Mouse (Mus musculus) lung, postnatal 0 days (tissue): ENCODE data around the gene 2310033P09Rik. TPM values are rescaled to one million over a fixed set of nuclear protein-coding genes. Genes with fewer than 3 reads are reported as not detected.

Source experiments
- ATAC-seq: fragments of 200-750 bp; cut with Nextera tagmentation; 2 replicates; pipeline ENCODE4 v1.8.0; 2017; ENCODE audit warnings: moderate library complexity
- DNase-seq: peaks from one replicate; pipeline ENCODE4 v3.0.0-alpha.2; 2016; ENCODE audit warnings: low spot score
- H3K27ac ChIP-seq: fragments of 300-500 bp; sonication (generic); 2 replicates; pipeline ENCODE4 v1.5.1; 2014; ENCODE audit warnings: antibody characterized with exemption, mild to moderate bottlenecking, low read length, mixed read lengths
- H3K27me3 ChIP-seq: fragments of 300-500 bp; sonication (generic); replicated peaks from 2 replicates; pipeline ENCODE4 v1.6.1; 2014; ENCODE audit warnings: low read length, mixed read lengths; ENCODE audit not compliant: insufficient read depth
- H3K36me3 ChIP-seq: fragments of 300-500 bp; sonication (generic); 2 replicates; pipeline ENCODE4 v1.6.1; 2014; ENCODE audit warnings: low read length, mixed read lengths; ENCODE audit not compliant: insufficient read depth
- H3K4me1 ChIP-seq: fragments of 300-500 bp; sonication (generic); 2 replicates; pipeline ENCODE4 v1.6.1; 2014; ENCODE audit warnings: antibody characterized with exemption, low read depth, low read length, mixed read lengths; ENCODE audit not compliant: insufficient read depth
- H3K4me2 ChIP-seq: fragments of 300-500 bp; sonication (generic); replicated peaks from 2 replicates; pipeline ENCODE4 v1.6.1; 2014; ENCODE audit warnings: low read depth, mild to moderate bottlenecking, low read length, moderate library complexity, mixed read lengths
- H3K4me3 ChIP-seq: fragments of 300-500 bp; sonication (generic); 2 replicates; pipeline ENCODE4 v1.5.1; 2014; ENCODE audit warnings: low read depth, low read length
- H3K9ac ChIP-seq: fragments of 300-500 bp; sonication (generic); replicated peaks from 2 replicates; pipeline ENCODE4 v1.6.1; 2014; ENCODE audit warnings: low read depth, mild to moderate bottlenecking
- H3K9me3 ChIP-seq: fragments of 300-500 bp; sonication (generic); 2 replicates; pipeline ENCODE4 v1.6.1; 2016; ENCODE audit warnings: low read length, mixed read lengths
- CTCF ChIP-seq: IDR thresholded peaks from 2 replicates; pipeline ENCODE4 v1.5.1; 2016; ENCODE audit warnings: antibody characterized with exemption, mild to moderate bottlenecking
- EP300 ChIP-seq: IDR thresholded peaks from 2 replicates; pipeline ENCODE4 v1.6.1; 2016; ENCODE audit warnings: antibody characterized with exemption, mild to moderate bottlenecking, control low read depth
- WGBS: fragments of 180-500 bp; shearing (Covaris S2); extraction: QIAGEN DNeasy Blood & Tissue Kit; methylation state at CpG from one replicate; pipeline ENCODE4 v1.1.7; 2014; 5-methylcytosine and 5-hydroxymethylcytosine counted together
- polyA plus RNA-seq: library from polyadenylated mRNA; unstranded; fragments of >200 nt; fragmentation: Nextera tagmentation; extraction: Ambion mirVana; gene quantifications from 2 replicates; pipeline ENCODE4 v1.2.1, GENCODE M21; 2015

2310033P09Rik gene
- polyA plus RNA-seq = 32.9 and 34.8 TPM in 2 replicates

GRCm38 (mm10) chr11:59208153-59208831 is at the start of gene 2310033P09Rik:
Gene 2310033P09Rik, plus strand, starts transcription at chr11:59208321.
- H3K4me2 ChIP-seq = peak within 1 kb of the TSS; percentile 84
- H3K4me1 ChIP-seq = peaks cover 5% of the 10 kb centered on the region; the same call in 1 of the 2 replicates
- H3K27ac ChIP-seq = peak within 1 kb of the TSS; percentile 97
- peak within 1 kb of the TSS; percentile 89 for H3K4me3 ChIP-seq
- peak; percentile 90 for ATAC-seq
- WGBS = under 1% methylated on average over 64 of the region's 67 CpGs
- peak; percentile 96 for DNase-seq
- H3K36me3 ChIP-seq = peaks cover 24% of the 10 kb centered on the region; the same call in 1 of the 2 replicates
- H3K9me3 ChIP-seq = no peaks in the 10 kb centered on the region
- TF ChIP-seq CTCF (no peak; the same call in 1 of the 2 replicates), EP300 (no peak)
- H3K27me3 ChIP-seq = no peaks in the 10 kb centered on the region
- peak within 1 kb of the TSS; percentile 87 for H3K9ac ChIP-seq

DNA sequence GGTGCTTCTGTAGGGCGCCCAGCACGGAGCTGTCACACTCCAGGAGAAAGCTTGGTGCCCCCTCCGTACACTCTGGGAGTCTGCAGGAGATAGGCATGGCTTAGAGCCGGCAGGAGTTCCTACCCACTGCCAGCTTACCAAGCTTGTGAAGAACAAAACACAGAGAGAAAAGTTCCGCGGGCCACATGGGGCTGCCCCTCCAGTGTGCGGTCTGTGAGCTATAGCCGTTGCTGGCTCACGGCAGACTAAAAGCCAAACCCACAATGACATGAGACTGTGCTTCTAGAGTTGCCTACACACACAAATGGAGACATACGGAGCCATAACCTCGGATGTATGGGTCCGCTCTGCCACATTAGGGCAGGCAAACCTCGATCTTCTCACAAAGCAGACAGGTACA is 49.0 kb upstream of the 2310033P09Rik start:
- ATAC-seq (no peak), DNase-seq (no peak)
- peaks cover 12% of the 10 kb centered on the region for H3K4me1 ChIP-seq
- H3K36me3 ChIP-seq = peaks cover 8% of the 10 kb centered on the region; the same call in 1 of the 2 replicates
- H3K9me3 ChIP-seq = no peaks in the 10 kb centered on the region
- no peak overlapping the region for H3K9ac ChIP-seq
- no peaks in the 10 kb centered on the region for H3K27me3 ChIP-seq
- H3K4me2 ChIP-seq = no peak overlapping the region
- H3K4me3 ChIP-seq = no peak overlapping the region
- no peak overlapping the region for H3K27ac ChIP-seq
- WGBS = 94% methylated on average over 13 of the region's 13 CpGs
- TF ChIP-seq CTCF (no peak), EP300 (no peak)

DNA sequence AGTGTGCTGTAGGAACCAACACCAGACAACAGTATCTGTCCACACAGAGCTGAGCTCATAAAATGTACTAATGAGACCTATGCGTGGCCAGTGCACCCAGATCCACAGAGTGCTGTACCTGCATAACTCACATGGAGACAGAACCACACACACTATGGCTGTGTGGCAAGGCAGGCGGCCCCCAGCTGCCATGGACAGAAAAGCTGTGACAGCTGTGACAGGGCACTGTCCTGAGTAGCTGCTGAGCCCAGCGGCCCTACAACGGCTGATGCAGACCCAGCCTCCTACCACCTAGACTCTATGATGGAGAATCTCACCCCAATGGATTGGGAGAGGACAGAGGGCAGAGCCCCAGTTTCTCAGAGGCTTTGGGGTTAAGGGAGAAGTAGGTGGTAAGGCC is 48.6 kb upstream of the 2310033P09Rik start:
- ATAC-seq (no peak), DNase-seq (no peak)
- H3K36me3 ChIP-seq = peaks cover 8% of the 10 kb centered on the region; the same call in 1 of the 2 replicates
- no peak for TF ChIP-seq CTCF
- TF ChIP-seq EP300 = no peak
- H3K27me3 ChIP-seq = no peaks in the 10 kb centered on the region
- H3K4me1 ChIP-seq = peaks cover 15% of the 10 kb centered on the region
- no peak overlapping the region for H3K4me2 ChIP-seq
- H3K27ac ChIP-seq = no peak overlapping the region
- no peak overlapping the region for H3K4me3 ChIP-seq
- 84% methylated on average over 4 of the region's 4 CpGs for WGBS
- H3K9me3 ChIP-seq = no peaks in the 10 kb centered on the region
- H3K9ac ChIP-seq = no peak overlapping the region

- WGBS = 66% methylated on average over 5 of the region's 5 CpGs
Observed at GRCm38 (mm10) chr11:59161398-59161797, 46.7 kb upstream of the 2310033P09Rik start.

GRCm38 (mm10) chr11:59162443-59163254 is 45.5 kb upstream of the 2310033P09Rik start:
- 0 out of 2 replicates have a peak overlapping the region, but pooled peaks have one; percentile 16 for H3K9ac ChIP-seq
- H3K27ac ChIP-seq = peak overlapping the region; percentile 100
- no peak for ATAC-seq
- peak overlapping the region; percentile 60 for H3K4me2 ChIP-seq
- H3K36me3 ChIP-seq = peaks cover 8% of the 10 kb centered on the region; the same call in 1 of the 2 replicates
- DNase-seq = no peak
- no peaks in the 10 kb centered on the region for H3K9me3 ChIP-seq
- peak overlapping the region; percentile 60 for H3K4me3 ChIP-seq
- no peaks in the 10 kb centered on the region for H3K27me3 ChIP-seq
- peaks cover 15% of the 10 kb centered on the region for H3K4me1 ChIP-seq
- WGBS = 47% methylated on average over 9 of the region's 9 CpGs
- TF ChIP-seq CTCF (no peak), EP300 (no peak)

More at GRCm38 (mm10) chr11:59161398-59161797, 46.7 kb upstream of the 2310033P09Rik start:
- TF ChIP-seq CTCF = peak; percentile 46
- no peak for TF ChIP-seq EP300
- Histone ChIP-seq H3K9me3 (no peaks in the 10 kb centered on the region), H3K4me1 (peaks cover 15% of the 10 kb centered on the region), H3K9ac (no peak overlapping the region), H3K4me3 (no peak overlapping the region), H3K27ac (peak overlapping the region; percentile 35), H3K27me3 (no peaks in the 10 kb centered on the region), H3K36me3 (peaks cover 8% of the 10 kb centered on the region; the same call in 1 of the 2 replicates), H3K4me2 (no peak overlapping the region)
- peak; percentile 68 for DNase-seq
- no peak for ATAC-seq
